Mouse (Mus musculus) C2C12 (cell line): ENCODE measurements around the gene Ccdc183. TPM values are rescaled to one million over a fixed set of nuclear protein-coding genes. Genes with fewer than 3 reads are reported as not detected.

Experiments
- H3K27me3 ChIP-seq: one replicate; pipeline ENCODE4 v1.6.1; 2011; ENCODE audit not compliant: control insufficient read depth, insufficient read depth, insufficient read length
- H3K36me3 ChIP-seq: one replicate; pipeline ENCODE4 v1.6.1; 2011; ENCODE audit not compliant: control insufficient read depth, insufficient read depth
- H3K4me3 ChIP-seq: one replicate; pipeline ENCODE4 v1.5.1; 2011; ENCODE audit warnings: mild to moderate bottlenecking, control low read depth; ENCODE audit not compliant: poor library complexity, insufficient read depth, severe bottlenecking
- H3K79me2 ChIP-seq: one replicate; pipeline ENCODE4 v1.6.1; 2011; ENCODE audit not compliant: control insufficient read depth, insufficient read depth
- H3K79me3 ChIP-seq: one replicate; pipeline ENCODE4 v1.6.1; 2011; ENCODE audit warnings: low read depth, control low read depth
- H3ac ChIP-seq: one replicate; pipeline ENCODE3; 2011; ENCODE audit warnings: low read depth; ENCODE audit not compliant: control insufficient read depth, insufficient read length
- CEBPB ChIP-seq: IDR thresholded peaks from one replicate; pipeline ENCODE4 v1.6.1; 2011; ENCODE audit warnings: low read depth, mild to moderate bottlenecking, control low read depth, moderate library complexity
- CTCF ChIP-seq: IDR thresholded peaks from one replicate; pipeline ENCODE4 v1.5.1; 2011; ENCODE audit not compliant: control insufficient read depth, insufficient read depth, insufficient read length
- FOSL1 ChIP-seq: IDR thresholded peaks from one replicate; pipeline ENCODE4 v1.8.0; 2011; ENCODE audit warnings: mild to moderate bottlenecking, low read length; ENCODE audit not compliant: poor library complexity, insufficient read depth, severe bottlenecking
- MAX ChIP-seq: IDR thresholded peaks from one replicate; pipeline ENCODE4 v1.6.1; 2011; ENCODE audit warnings: mild to moderate bottlenecking, control low read depth
- MYOD1 ChIP-seq: IDR thresholded peaks from one replicate; pipeline ENCODE4 v1.6.1; 2011; ENCODE audit warnings: low read depth; ENCODE audit not compliant: control insufficient read depth, insufficient read length
- MYOG ChIP-seq: IDR thresholded peaks from one replicate; pipeline ENCODE4 v1.6.1; 2011; ENCODE audit not compliant: control insufficient read depth, insufficient read length; ENCODE audit errors: extremely low read depth
- USF1 ChIP-seq: IDR thresholded peaks from one replicate; pipeline ENCODE4 v1.6.1; 2011; ENCODE audit warnings: low read depth, mild to moderate bottlenecking, control low read depth, moderate library complexity
- polyA plus RNA-seq: library from polyadenylated mRNA; unstranded; fragments of >200 nt; fragmentation: generic; extraction: Trizol; gene quantifications from one replicate; pipeline ENCODE4 v1.2.1, GENCODE M21; 2012; ENCODE audit warnings: missing spikeins

The Ccdc183 gene
- polyA plus RNA-seq, 1 experiment: 0.15 TPM

- Histone ChIP-seq H3K79me3 (no peaks in the 10 kb centered on the region), H3K79me2 (no peaks in the 10 kb centered on the region), H3K4me3 (no peak within 1 kb of the TSS), H3ac (no peak within 1 kb of the TSS), H3K36me3 (no peaks in the 10 kb centered on the region), H3K27me3 (peaks cover 31% of the 10 kb centered on the region)
- no peak for TF ChIP-seq FOSL1
- no peak for TF ChIP-seq USF1
- no peak for TF ChIP-seq CEBPB
- no peak for TF ChIP-seq MYOD1
- no peak for TF ChIP-seq MAX
These were observed 40.2 kb upstream of the Ccdc183 start, which contains the start of gene Lcn5 for GRCm38 (mm10) chr2:25657652-25658051. Gene Lcn5, plus strand, starts transcription at chr2:25657952.

GRCm38 (mm10) chr2:25657246-25657645, 39.8 kb upstream of the Ccdc183 start:
- Histone ChIP-seq H3K36me3 (no peaks in the 10 kb centered on the region), H3K79me2 (no peaks in the 10 kb centered on the region), H3K4me3 (no peak overlapping the region), H3ac (no peak overlapping the region), H3K27me3 (peaks cover 32% of the 10 kb centered on the region), H3K79me3 (no peaks in the 10 kb centered on the region)
- TF ChIP-seq MYOD1 (no peak), CTCF (no peak), USF1 (no peak), FOSL1 (no peak), CEBPB (no peak), MAX (no peak), MYOG (no peak)

GRCm38 (mm10) chr2:25656691-25657090, 39.2 kb upstream of the Ccdc183 start:
- Histone ChIP-seq H3K4me3 (no peak overlapping the region), H3K36me3 (no peaks in the 10 kb centered on the region), H3ac (no peak overlapping the region), H3K79me3 (no peaks in the 10 kb centered on the region), H3K79me2 (no peaks in the 10 kb centered on the region), H3K27me3 (peaks cover 32% of the 10 kb centered on the region)
- no peak for TF ChIP-seq MAX

- no peak for TF ChIP-seq MYOD1
- no peak for TF ChIP-seq FOSL1
- TF ChIP-seq CTCF: no peak
- TF ChIP-seq MYOG: no peak
- no peak for TF ChIP-seq MAX
- TF ChIP-seq CEBPB: no peak
- TF ChIP-seq USF1: no peak
- H3K27me3 ChIP-seq: peaks cover 51% of the 10 kb centered on the region
- no peak overlapping the region for H3K4me3 ChIP-seq
- no peak overlapping the region for H3ac ChIP-seq
- H3K79me2 ChIP-seq: no peaks in the 10 kb centered on the region
- H3K36me3 ChIP-seq: no peaks in the 10 kb centered on the region
- H3K79me3 ChIP-seq: no peaks in the 10 kb centered on the region
These were observed 37.0 kb upstream of the Ccdc183 start for GRCm38 (mm10) chr2:25654502-25654901.

- H3K27me3 ChIP-seq: peaks cover 56% of the 10 kb centered on the region
- TF ChIP-seq FOSL1 (no peak), USF1 (no peak), MAX (no peak), CEBPB (no peak), MYOG (no peak), MYOD1 (no peak), CTCF (no peak)
- H3K36me3 ChIP-seq: no peaks in the 10 kb centered on the region
- H3ac ChIP-seq: no peak within 1 kb of the TSS
- no peaks in the 10 kb centered on the region for H3K79me3 ChIP-seq
- H3K4me3 ChIP-seq: no peak within 1 kb of the TSS
- no peaks in the 10 kb centered on the region for H3K79me2 ChIP-seq
These were observed 35.4 kb upstream of the Ccdc183 start, which contains the start of gene Lcn8 for GRCm38 (mm10) chr2:25652902-25653301. Gene Lcn8, plus strand, starts transcription at chr2:25653120.

GRCm38 (mm10) chr2:25639890-25640289, 22.4 kb upstream of the Ccdc183 start:
- Histone ChIP-seq H3K36me3 (no peaks in the 10 kb centered on the region), H3K4me3 (no peak overlapping the region), H3ac (no peak overlapping the region), H3K79me2 (no peaks in the 10 kb centered on the region), H3K79me3 (no peaks in the 10 kb centered on the region), H3K27me3 (peaks cover 16% of the 10 kb centered on the region)
- TF ChIP-seq MAX: no peak
- no peak for TF ChIP-seq FOSL1
- no peak for TF ChIP-seq MYOG
- no peak for TF ChIP-seq CTCF

GRCm38 (mm10) chr2:25634046-25634445, 16.6 kb upstream of the Ccdc183 start:
- no peak overlapping the region for H3K4me3 ChIP-seq
- H3K36me3 ChIP-seq: no peaks in the 10 kb centered on the region
- peaks cover 4% of the 10 kb centered on the region for H3K27me3 ChIP-seq
- TF ChIP-seq FOSL1 (no peak), MYOG (no peak), CTCF (peak; percentile 1), MYOD1 (no peak)
- H3ac ChIP-seq: no peak overlapping the region
- no peaks in the 10 kb centered on the region for H3K79me3 ChIP-seq
- no peaks in the 10 kb centered on the region for H3K79me2 ChIP-seq
